Comparison of ENCODE assay signal across 9 mouse cellular contexts in the genomic region with DNA sequence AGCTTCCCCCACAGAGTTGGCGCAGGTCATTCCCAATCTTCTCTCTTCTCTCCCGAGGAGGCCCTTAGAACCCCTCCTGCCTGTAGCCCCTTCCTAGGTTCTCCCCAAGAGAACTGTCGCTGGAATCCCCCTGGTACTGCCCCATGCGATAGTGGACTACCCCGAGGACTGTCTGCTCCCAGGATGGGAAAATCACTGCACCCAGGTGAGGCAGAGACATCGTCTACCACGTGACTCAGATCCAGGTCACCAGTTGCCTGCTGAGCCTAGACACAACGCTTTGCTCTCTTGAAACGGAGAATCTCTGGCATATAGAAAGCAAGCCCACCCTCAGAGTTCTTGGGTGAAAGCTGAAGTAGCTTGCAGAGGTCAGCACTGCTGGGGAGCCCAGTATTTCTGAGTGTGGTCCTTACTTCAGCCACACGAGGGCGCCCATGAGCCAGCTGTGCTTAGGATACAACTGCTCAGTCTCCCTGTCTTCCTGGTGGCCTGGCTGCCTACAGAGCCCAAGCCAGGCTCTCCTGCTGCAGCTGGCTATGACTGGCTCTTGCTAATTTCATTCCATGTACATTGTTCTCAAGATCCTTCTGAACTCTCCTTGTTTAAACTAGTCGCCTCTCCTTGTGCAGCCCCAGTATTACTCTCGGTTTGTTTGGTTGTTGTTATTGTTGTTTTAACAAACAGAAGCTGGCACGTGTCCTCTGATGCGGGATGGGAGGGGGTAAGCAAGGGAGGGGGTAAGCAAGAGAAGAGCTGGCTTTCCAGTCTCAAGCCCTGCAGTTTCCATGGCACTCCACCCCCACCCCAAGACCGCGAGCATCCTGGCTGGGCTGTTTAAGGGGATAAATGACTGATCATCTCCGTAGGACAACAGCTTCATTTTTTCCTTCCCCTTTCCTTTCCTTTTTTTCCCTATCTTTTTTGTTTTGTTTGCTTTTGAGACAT. TPM values are rescaled to one million over a fixed set of nuclear protein-coding genes. Genes with fewer than 3 reads are reported as not detected.
DNase-seq lines count a peak whose midpoint lies in the region; ATAC-seq and TF ChIP-seq lines count a peak whose summit lies in the region.
"Had no signal": no experiment of that assay in that cellular context is flagged by ENCODE, and none has a peak within 500 bp of the region (broad histone marks: within the 10 kb centered on the region; RNA-seq: fewer than 3 reads in every experiment).

No protein-coding gene starts in this region.

- no peak overlapping the region for H3K4me3 ChIP-seq in G1E (ENCODE audit: low read depth, low read length)
- no peak overlapping the region for H3K4me3 ChIP-seq in hindbrain, embryonic 12.5 days
- H3K4me3 ChIP-seq in lung, postnatal 0 days (ENCODE audit: low read depth, low read length) = no peak overlapping the region
- H3K4me3 ChIP-seq: heart, embryonic 15.5 days had no signal

- WGBS in hindbrain, embryonic 12.5 days = 52% methylated on average over 18 of the region's 18 CpGs
- WGBS in lung, postnatal 0 days = 53% methylated on average over 18 of the region's 18 CpGs

- DNase-seq in G1E (ENCODE audit: low spot score) = peak; percentile 66
- DNase-seq in cerebellum, adult 8-10 months = peak; percentile 76
- peak; percentile 64 to 96 for DNase-seq in frontal cortex, adult 2 months (ENCODE audit: extremely low spot score in 1 of 2, low spot score in 1 of 2)
- peak; percentile 85 for DNase-seq in layer of hippocampus, adult 9-11 months
- DNase-seq in lung, postnatal 0 days (ENCODE audit: low spot score) = peak; percentile 81
- DNase-seq in ovary, postnatal 14 days (ENCODE audit: low spot score) = peak; percentile 84
- peak; percentile 86 for DNase-seq in thymus, postnatal 25 days

- peaks cover 40% of the 10 kb centered on the region for H3K27me3 ChIP-seq in G1E (ENCODE audit: insufficient read depth, low read length)
- 0 out of 2 replicates have a peak, but pooled peaks cover 5% of the 10 kb centered on the region for H3K27me3 ChIP-seq in hindbrain, embryonic 12.5 days
- H3K27me3 ChIP-seq in lung, postnatal 0 days (replicated peaks; ENCODE audit: insufficient read depth, low read length) = no peaks in the 10 kb centered on the region
- H3K27me3 ChIP-seq: heart, embryonic 15.5 days had no signal

- peak; percentile 54 for ATAC-seq in G1E (ENCODE audit: extremely low read depth, insufficient number of reproducible peaks, low FRiP score, poor library complexity, severe bottlenecking)
- peak; percentile 78 for ATAC-seq in hindbrain, embryonic 12.5 days (ENCODE audit: low FRiP score)
- peak; percentile 80 for ATAC-seq in lung, postnatal 0 days

- H3K9me3 ChIP-seq in G1E (replicated peaks) = no peaks in the 10 kb centered on the region
- H3K9me3 ChIP-seq in hindbrain, embryonic 12.5 days (replicated peaks) = peaks cover 7% of the 10 kb centered on the region; the same call in 1 of the 2 replicates
- no peaks in the 10 kb centered on the region for H3K9me3 ChIP-seq in lung, postnatal 0 days (ENCODE audit: low read length)
- H3K9me3 ChIP-seq: heart, embryonic 15.5 days had no signal

- H3K9ac ChIP-seq in hindbrain, embryonic 12.5 days = no peak overlapping the region
- H3K9ac ChIP-seq in lung, postnatal 0 days (replicated peaks; ENCODE audit: low read depth) = no peak overlapping the region
- H3K9ac ChIP-seq: heart, embryonic 15.5 days had no signal

- peak; percentile 85 for TF ChIP-seq CTCF in G1E (IDR thresholded peaks at IDR 0.05; ENCODE audit: low read depth, low read length)
- TF ChIP-seq CTCF in lung, postnatal 0 days (IDR thresholded peaks at IDR 0.05) = peak; percentile 95

- TF ChIP-seq EP300 in lung, postnatal 0 days (IDR thresholded peaks at IDR 0.05) = no peak

- peaks cover 25% of the 10 kb centered on the region for H3K4me1 ChIP-seq in G1E (ENCODE audit: insufficient read depth, low read depth, low read length)
- H3K4me1 ChIP-seq in hindbrain, embryonic 12.5 days = 0 out of 2 replicates have a peak, but pooled peaks cover 5% of the 10 kb centered on the region
- no peaks in the 10 kb centered on the region for H3K4me1 ChIP-seq in lung, postnatal 0 days (ENCODE audit: insufficient read depth, low read depth, low read length)
- H3K4me1 ChIP-seq: heart, embryonic 15.5 days had no signal

- no peaks in the 10 kb centered on the region for H3K36me3 ChIP-seq in G1E (replicated peaks)
- no peaks in the 10 kb centered on the region for H3K36me3 ChIP-seq in hindbrain, embryonic 12.5 days
- H3K36me3 ChIP-seq in lung, postnatal 0 days (ENCODE audit: insufficient read depth, low read length) = no peaks in the 10 kb centered on the region
- H3K36me3 ChIP-seq: heart, embryonic 15.5 days had no signal

- H3K4me2 ChIP-seq in hindbrain, embryonic 12.5 days (replicated peaks) = no peak overlapping the region
- no peak overlapping the region for H3K4me2 ChIP-seq in lung, postnatal 0 days (replicated peaks; ENCODE audit: low read depth, low read length)
- H3K4me2 ChIP-seq: heart, embryonic 15.5 days had no signal

- H3K27ac ChIP-seq in hindbrain, embryonic 12.5 days = no peak overlapping the region
- H3K27ac ChIP-seq in lung, postnatal 0 days (ENCODE audit: low read length) = no peak overlapping the region
- H3K27ac ChIP-seq: heart, embryonic 15.5 days had no signal

RNA-seq across cellular contexts. Expression of a gene that starts 9.5 kb away (rescaled TPM):
- total RNA-seq in G1E (2014; fragmentation: Nextera tagmentation) (not detected in 2 replicates), G1E (2017) (1.4 and 1.5 TPM in 2 replicates)
- 0.04 and 0.26 TPM in 2 replicates for polyA plus RNA-seq in G1E (2012)
- polyA plus RNA-seq in frontal cortex, adult 2 months (2012; rRNA removed) = 14.7 and 16.9 TPM in 2 replicates
- polyA plus RNA-seq in hindbrain, embryonic 12.5 days (2016; fragmentation: Nextera tagmentation; extraction: Ambion mirVana) = 6.3 and 7.8 TPM in 2 replicates
- 14.5 and 16.1 TPM in 2 replicates for polyA plus RNA-seq in lung, postnatal 0 days (2015; fragmentation: Nextera tagmentation; extraction: Ambion mirVana)

RNA-seq across cellular contexts. Expression of a gene that starts 14.7 kb away (rescaled TPM):
- total RNA-seq in G1E (2014; fragmentation: Nextera tagmentation) (647 and 735 TPM in 2 replicates), G1E (2017) (713 and 736 TPM in 2 replicates)
- 981 and 1,035 TPM in 2 replicates for polyA plus RNA-seq in G1E (2012)
- polyA plus RNA-seq in frontal cortex, adult 2 months (2012; rRNA removed) = 2.7 and 4.7 TPM in 2 replicates
- 4.9 and 5.7 TPM in 2 replicates for polyA plus RNA-seq in hindbrain, embryonic 12.5 days (2016; fragmentation: Nextera tagmentation; extraction: Ambion mirVana)
- polyA plus RNA-seq in lung, postnatal 0 days (2015; fragmentation: Nextera tagmentation; extraction: Ambion mirVana) = 29.7 and 32.1 TPM in 2 replicates

RNA-seq across cellular contexts. Expression of a gene that starts 42.8 kb away (rescaled TPM):
- total RNA-seq in G1E (2014; fragmentation: Nextera tagmentation) = not detected in 2 replicates
- total RNA-seq in G1E (2017) = 0.05 and 0.12 TPM in 2 replicates
- not detected in 2 replicates for polyA plus RNA-seq in G1E (2012)
- polyA plus RNA-seq in frontal cortex, adult 2 months (2012; rRNA removed) = 18.5 and 24.4 TPM in 2 replicates
- polyA plus RNA-seq in hindbrain, embryonic 12.5 days (2016; fragmentation: Nextera tagmentation; extraction: Ambion mirVana) = 0.09 and 0.57 TPM in 2 replicates
- 0.06 and 0.10 TPM in 2 replicates for polyA plus RNA-seq in lung, postnatal 0 days (2015; fragmentation: Nextera tagmentation; extraction: Ambion mirVana)

RNA-seq across cellular contexts. Expression of a gene that starts 56.1 kb away (rescaled TPM):
- total RNA-seq in G1E (2014; fragmentation: Nextera tagmentation) = not detected in 2 replicates
- total RNA-seq in G1E (2017) = 0.11 and 0.41 TPM in 2 replicates
- not detected in 2 replicates for polyA plus RNA-seq in G1E (2012)
- polyA plus RNA-seq in frontal cortex, adult 2 months (2012; rRNA removed) = 4.7 and 4.9 TPM in 2 replicates
- 11.6 and 13.0 TPM in 2 replicates for polyA plus RNA-seq in hindbrain, embryonic 12.5 days (2016; fragmentation: Nextera tagmentation; extraction: Ambion mirVana)
- 19.1 and 21.5 TPM in 2 replicates for polyA plus RNA-seq in lung, postnatal 0 days (2015; fragmentation: Nextera tagmentation; extraction: Ambion mirVana)

Comparison
In these comparisons a context has a peak if more than half of its experiments do, and no peak if none do; other contexts are left out.
1. RNA of a gene that starts 14.7 kb away (polyA plus RNA-seq): 981 to 1,035 TPM in G1E; 29.7 to 32.1 TPM in lung, postnatal 0 days, 4.9 to 5.7 TPM in hindbrain, embryonic 12.5 days and 2.7 to 4.7 TPM in frontal cortex, adult 2 months; every median in the first group is over 10 times any median in the second.
2. RNA of a gene that starts 42.8 kb away (polyA plus RNA-seq): 18.5 to 24.4 TPM in frontal cortex, adult 2 months; 0.06 to 0.10 TPM in lung, postnatal 0 days, 0.09 to 0.57 TPM in hindbrain, embryonic 12.5 days and not detected in G1E; every median in the first group is over 10 times any median in the second.
3. Peak in every context shown above with its lines, with median percentiles within 50 percentile points of each other: ATAC-seq and DNase-seq.